Mouse (Mus musculus): ENCODE results near the gene Atp5s. TPM values are rescaled to one million over a fixed set of nuclear protein-coding genes. Genes with fewer than 3 reads are reported as not detected.

Gene Atp5s
- polyA plus RNA-seq, 1 experiment, result 14.2 TPM

DNA sequence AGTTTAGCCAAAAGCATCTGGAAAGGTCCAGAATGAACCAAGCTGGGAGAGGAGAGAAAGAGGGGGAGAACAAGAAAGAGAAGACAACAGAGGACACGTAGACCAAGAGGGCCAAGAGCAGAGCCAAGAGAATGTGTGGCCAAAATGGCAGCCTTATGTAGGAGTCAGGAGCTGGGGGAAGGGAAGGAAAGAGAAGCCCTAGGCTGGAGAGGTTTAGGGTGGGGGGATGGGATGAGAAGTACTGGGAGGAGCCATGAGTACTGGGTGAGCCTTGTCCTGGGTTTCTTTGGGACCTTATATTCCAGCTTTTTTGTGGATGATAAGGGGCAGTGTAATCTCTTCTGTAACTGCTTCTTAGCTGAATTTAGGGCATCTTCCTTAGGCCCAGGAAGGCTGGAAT, 4.5 kb downstream of the Atp5s start:
- no peak for DNase-seq
- H3K4me3 ChIP-seq (replicated peaks; ENCODE audit: extremely low read depth, low read depth, low read length), result no peak overlapping the region
- no peak for TF ChIP-seq POLR2A (IDR thresholded peaks at IDR 0.05; ENCODE audit: borderline replicate concordance, extremely low read depth, low read depth, low read length)
- TF ChIP-seq CTCF (IDR thresholded peaks at IDR 0.05; ENCODE audit: insufficient read depth, low read length), result no peak
- H3K4me1 ChIP-seq (ENCODE audit: control insufficient read depth, insufficient read depth, low read length), result peaks cover 4% of the 10 kb centered on the region
- 93% methylated on average over 1 of the region's 1 CpGs for whole genome bisulfite sequencing

DNA sequence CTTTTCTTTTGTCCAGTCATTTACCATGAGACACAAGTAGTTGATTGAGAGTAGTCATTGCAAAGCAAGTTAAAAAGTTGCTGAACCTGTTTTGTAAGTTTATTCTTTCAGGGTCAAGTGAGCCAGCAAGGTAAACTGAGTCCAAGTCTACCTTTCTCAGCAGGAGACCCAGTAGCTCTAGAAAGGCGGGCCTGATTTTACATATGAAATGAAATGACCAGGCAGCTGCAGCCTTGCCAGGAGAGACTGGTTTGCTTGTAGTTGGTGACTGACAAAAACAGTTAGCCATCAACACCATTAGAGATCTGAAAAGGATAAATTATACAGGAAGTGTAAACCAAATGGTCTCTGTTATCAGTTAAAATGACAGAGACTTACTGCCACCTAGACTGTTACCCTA, 5.6 kb downstream of the Atp5s start:
- TF ChIP-seq CTCF (IDR thresholded peaks at IDR 0.05; ENCODE audit: insufficient read depth, low read length), result no peak
- Histone ChIP-seq H3K4me3 (replicated peaks; ENCODE audit: extremely low read depth, low read depth, low read length) (no peak overlapping the region), H3K4me1 (ENCODE audit: control insufficient read depth, insufficient read depth, low read length) (peaks cover 3% of the 10 kb centered on the region)
- DNase-seq, result no peak
- 87% methylated on average over 1 of the region's 1 CpGs for WGBS

DNA sequence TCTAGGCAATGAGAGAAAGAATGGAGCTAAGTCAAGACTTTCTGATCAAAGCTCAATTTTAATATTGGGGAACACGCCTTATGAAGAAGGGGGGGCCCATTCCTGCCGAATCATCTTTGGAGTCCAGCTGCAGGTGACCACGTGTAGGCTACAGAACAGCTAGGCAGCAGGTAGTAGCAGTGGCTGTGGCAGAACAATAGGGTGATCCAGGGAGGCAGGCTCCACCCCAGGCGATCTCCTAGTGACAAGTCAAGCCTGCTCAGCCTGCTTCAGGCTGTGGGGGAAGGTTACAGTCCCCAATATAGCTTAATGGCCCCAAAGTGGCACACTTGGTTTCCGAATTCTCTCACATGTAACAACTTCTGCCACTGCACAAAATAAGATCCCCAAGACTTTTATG, 7.5 kb downstream of the Atp5s start:
- TF ChIP-seq POLR2A (IDR thresholded peaks at IDR 0.05; ENCODE audit: borderline replicate concordance, extremely low read depth, low read depth, low read length), result no peak
- TF ChIP-seq CTCF (IDR thresholded peaks at IDR 0.05; ENCODE audit: insufficient read depth, low read length), result no peak
- no peaks in the 10 kb centered on the region; the same call in 1 of the 2 replicates for H3K4me1 ChIP-seq (ENCODE audit: control insufficient read depth, insufficient read depth, low read length)
- 59% methylated on average over 5 of the region's 5 CpGs for WGBS
- H3K4me3 ChIP-seq (replicated peaks; ENCODE audit: extremely low read depth, low read depth, low read length), result no peak overlapping the region
- no peak for DNase-seq

DNA sequence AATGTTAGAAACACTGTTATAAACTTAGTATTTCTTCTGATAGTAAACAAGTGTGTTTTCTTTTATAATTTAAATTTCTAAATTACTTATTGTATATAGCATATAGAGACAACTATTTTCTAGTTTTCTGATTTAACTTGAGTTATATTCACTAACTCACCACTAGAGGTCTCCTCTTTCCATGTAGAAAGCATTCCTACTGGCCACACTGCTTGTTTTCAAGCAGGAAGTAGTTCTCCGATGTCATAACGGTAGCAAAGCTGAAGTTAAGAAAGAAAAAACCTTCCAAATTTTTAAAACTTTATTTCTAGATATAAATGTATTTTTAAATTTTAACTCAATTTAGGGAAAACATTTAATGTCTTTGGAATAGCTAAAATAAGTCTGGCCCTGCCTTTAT, 8.8 kb downstream of the Atp5s start:
- no peaks in the 10 kb centered on the region; the same call in 1 of the 2 replicates for H3K4me1 ChIP-seq (ENCODE audit: control insufficient read depth, insufficient read depth, low read length)
- no peak overlapping the region for H3K4me3 ChIP-seq (replicated peaks; ENCODE audit: extremely low read depth, low read depth, low read length)
- WGBS, result 1% methylated on average over 2 of the region's 2 CpGs
- TF ChIP-seq CTCF (IDR thresholded peaks at IDR 0.05; ENCODE audit: insufficient read depth, low read length) (peak; percentile 15; the same call in 1 of the 2 replicates), POLR2A (IDR thresholded peaks at IDR 0.05; ENCODE audit: borderline replicate concordance, extremely low read depth, low read depth, low read length) (no peak)
- DNase-seq, result no peak

DNA sequence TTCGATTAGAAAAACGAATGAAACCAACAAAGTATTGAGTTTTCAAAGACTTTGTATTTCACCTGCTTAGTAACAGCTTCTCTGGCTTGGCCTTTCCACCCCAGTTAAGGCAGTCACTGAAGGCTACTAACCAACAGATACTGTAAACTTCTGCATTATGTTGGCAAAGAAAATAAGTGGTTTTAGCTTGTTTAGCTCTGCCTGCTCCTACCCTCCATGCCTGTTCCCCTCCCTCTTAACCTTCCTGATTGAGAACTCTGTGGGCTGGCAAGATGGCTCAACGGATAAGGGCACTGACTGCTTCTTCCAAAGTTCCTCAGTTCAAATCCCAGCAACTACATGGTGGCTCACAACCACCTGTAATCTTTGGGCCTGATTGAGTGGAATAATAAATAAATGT, 9.2 kb downstream of the Atp5s start:
- TF ChIP-seq POLR2A (IDR thresholded peaks at IDR 0.05; ENCODE audit: borderline replicate concordance, extremely low read depth, low read depth, low read length), result no peak
- TF ChIP-seq CTCF (IDR thresholded peaks at IDR 0.05; ENCODE audit: insufficient read depth, low read length), result no peak
- DNase-seq, result no peak
- no peak overlapping the region for H3K4me3 ChIP-seq (replicated peaks; ENCODE audit: extremely low read depth, low read depth, low read length)
- 47% methylated on average over 3 of the region's 3 CpGs for WGBS
- no peaks in the 10 kb centered on the region; the same call in 1 of the 2 replicates for H3K4me1 ChIP-seq (ENCODE audit: control insufficient read depth, insufficient read depth, low read length)

DNA sequence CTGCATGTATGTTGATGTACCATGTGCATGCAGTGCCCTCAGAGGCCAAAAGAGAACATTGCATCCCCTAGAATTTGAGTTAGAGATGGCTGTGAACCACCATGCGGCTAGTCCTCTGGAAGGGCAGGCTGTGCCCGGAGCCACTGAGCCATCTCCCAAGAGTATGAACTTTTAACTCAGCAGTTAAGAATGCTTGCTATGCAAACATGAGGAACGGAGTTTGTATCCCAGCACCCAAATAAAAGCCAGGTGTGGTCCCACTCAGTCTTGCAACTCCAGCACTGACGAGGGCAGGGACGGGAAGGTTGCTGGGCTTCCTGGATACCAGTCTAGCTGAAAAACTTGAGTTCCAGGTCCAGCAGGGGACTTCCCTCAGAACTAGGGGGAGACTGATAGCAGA, 17.2 kb downstream of the Atp5s start:
- WGBS, result 76% methylated on average over 5 of the region's 5 CpGs
- DNase-seq, result no peak
- TF ChIP-seq CTCF (IDR thresholded peaks at IDR 0.05; ENCODE audit: insufficient read depth, low read length) (no peak), POLR2A (IDR thresholded peaks at IDR 0.05; ENCODE audit: borderline replicate concordance, extremely low read depth, low read depth, low read length) (no peak)
- no peaks in the 10 kb centered on the region for H3K4me1 ChIP-seq (ENCODE audit: control insufficient read depth, insufficient read depth, low read length)
- H3K4me3 ChIP-seq (replicated peaks; ENCODE audit: extremely low read depth, low read depth, low read length), result no peak overlapping the region

DNA sequence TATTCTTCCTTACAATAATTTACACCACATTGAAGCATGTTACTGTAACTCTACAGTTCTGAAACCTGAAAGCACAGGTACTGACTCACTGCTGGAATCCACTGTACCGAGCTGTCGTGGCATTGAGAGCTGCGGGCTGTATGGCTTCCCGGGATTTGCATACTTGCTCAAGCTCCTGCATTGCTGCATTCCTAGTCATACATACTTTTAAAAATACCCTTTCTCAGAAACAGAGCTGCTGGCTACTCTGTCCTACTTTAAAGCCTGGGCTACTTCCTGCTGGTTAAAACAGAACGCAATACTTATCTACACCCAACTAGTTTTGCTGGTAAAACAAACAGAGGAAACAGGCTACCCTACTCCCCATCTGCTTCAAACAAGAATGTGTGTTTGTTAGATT, 19.4 kb downstream of the Atp5s start:
- WGBS, result 61% methylated on average over 5 of the region's 5 CpGs
- Histone ChIP-seq H3K4me3 (replicated peaks; ENCODE audit: extremely low read depth, low read depth, low read length) (no peak overlapping the region), H3K4me1 (ENCODE audit: control insufficient read depth, insufficient read depth, low read length) (no peaks in the 10 kb centered on the region)
- TF ChIP-seq CTCF (IDR thresholded peaks at IDR 0.05; ENCODE audit: insufficient read depth, low read length) (no peak), POLR2A (IDR thresholded peaks at IDR 0.05; ENCODE audit: borderline replicate concordance, extremely low read depth, low read depth, low read length) (no peak)
- no peak for DNase-seq

DNA sequence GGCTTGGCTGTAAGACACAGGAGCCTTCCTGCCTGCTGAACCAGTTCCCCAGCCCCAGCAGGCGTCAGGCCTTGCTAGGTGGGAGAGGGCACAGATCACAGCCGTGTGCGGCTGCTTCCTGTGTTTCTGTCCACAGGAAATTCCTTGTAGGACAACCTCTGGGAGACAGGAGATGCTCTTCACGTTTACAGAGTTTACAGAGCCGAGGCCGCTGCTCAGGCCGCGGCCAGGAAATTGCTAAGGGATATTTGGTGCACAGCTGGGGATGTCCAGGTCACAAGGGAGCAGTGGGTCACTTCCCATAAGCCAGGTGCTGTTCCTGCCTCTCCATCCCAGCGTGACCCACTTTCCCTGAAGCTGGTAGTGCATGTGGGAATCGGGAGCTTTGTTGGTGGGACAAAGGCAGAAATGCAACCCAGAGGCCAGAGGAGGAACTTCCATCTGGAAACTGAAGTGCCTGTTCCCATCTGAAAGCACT, 27.2 kb downstream of the Atp5s start:
- no peak for DNase-seq
- TF ChIP-seq POLR2A (IDR thresholded peaks at IDR 0.05; ENCODE audit: borderline replicate concordance, extremely low read depth, low read depth, low read length), result no peak
- no peak for TF ChIP-seq CTCF (IDR thresholded peaks at IDR 0.05; ENCODE audit: insufficient read depth, low read length)
- Histone ChIP-seq H3K4me1 (ENCODE audit: control insufficient read depth, insufficient read depth, low read length) (no peaks in the 10 kb centered on the region; the same call in 1 of the 2 replicates), H3K4me3 (replicated peaks; ENCODE audit: extremely low read depth, low read depth, low read length) (no peak overlapping the region)
- 27% methylated on average over 10 of the region's 10 CpGs for WGBS

DNA sequence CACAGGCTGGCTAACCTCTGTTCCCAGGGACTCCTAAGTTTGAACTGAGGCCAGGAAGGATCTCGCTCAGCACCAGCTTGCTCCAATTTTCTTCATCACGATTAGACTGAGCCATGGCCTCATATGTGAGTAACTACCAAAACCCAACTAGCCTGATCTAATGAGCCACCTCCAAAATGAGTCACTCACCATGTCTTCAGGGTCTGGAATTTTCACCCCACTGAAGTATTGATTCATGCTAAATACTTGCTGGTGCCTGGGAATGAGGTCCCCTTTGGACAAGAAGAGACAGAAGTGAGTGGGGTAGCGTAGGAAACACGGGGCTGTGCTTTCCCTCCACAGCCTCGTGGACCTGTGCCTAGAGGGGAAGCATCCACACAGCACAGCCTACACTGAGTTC, 29.2 kb downstream of the Atp5s start:
- Histone ChIP-seq H3K4me1 (ENCODE audit: control insufficient read depth, insufficient read depth, low read length) (peaks cover 2% of the 10 kb centered on the region), H3K4me3 (replicated peaks; ENCODE audit: extremely low read depth, low read depth, low read length) (no peak overlapping the region)
- TF ChIP-seq CTCF (IDR thresholded peaks at IDR 0.05; ENCODE audit: insufficient read depth, low read length) (no peak), POLR2A (IDR thresholded peaks at IDR 0.05; ENCODE audit: borderline replicate concordance, extremely low read depth, low read depth, low read length) (no peak)
- DNase-seq, result no peak
- 70% methylated on average over 5 of the region's 5 CpGs for WGBS

DNA sequence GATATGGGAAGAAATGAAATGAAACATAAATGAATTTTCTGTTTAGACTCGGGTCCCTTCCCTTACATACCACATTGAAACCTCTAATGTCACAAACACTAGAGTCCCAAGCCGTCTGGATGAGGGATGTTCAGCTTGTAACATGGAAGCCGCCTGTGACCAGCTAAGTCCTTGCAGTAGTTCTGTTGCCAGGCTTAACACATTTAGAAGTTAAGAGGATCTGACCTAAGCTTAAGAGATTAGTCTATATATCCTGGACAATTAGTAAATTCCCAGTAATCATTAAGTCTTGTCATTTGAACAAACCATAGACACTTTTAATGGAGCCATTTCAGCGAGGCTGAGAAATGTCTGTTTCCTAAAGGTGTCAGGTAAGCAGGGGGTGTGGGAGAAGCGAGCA, 31.3 kb downstream of the Atp5s start:
- TF ChIP-seq CTCF (IDR thresholded peaks at IDR 0.05; ENCODE audit: insufficient read depth, low read length) (no peak), POLR2A (IDR thresholded peaks at IDR 0.05; ENCODE audit: borderline replicate concordance, extremely low read depth, low read depth, low read length) (no peak)
- no peak for DNase-seq
- 83% methylated on average over 5 of the region's 5 CpGs for WGBS
- Histone ChIP-seq H3K4me3 (replicated peaks; ENCODE audit: extremely low read depth, low read depth, low read length) (no peak overlapping the region), H3K4me1 (ENCODE audit: control insufficient read depth, insufficient read depth, low read length) (peaks cover 3% of the 10 kb centered on the region)

All from lung, adult 2 months (tissue).